Mouse (Mus musculus): ENCODE data around the gene Cwc15.

Gene Cwc15

DNA sequence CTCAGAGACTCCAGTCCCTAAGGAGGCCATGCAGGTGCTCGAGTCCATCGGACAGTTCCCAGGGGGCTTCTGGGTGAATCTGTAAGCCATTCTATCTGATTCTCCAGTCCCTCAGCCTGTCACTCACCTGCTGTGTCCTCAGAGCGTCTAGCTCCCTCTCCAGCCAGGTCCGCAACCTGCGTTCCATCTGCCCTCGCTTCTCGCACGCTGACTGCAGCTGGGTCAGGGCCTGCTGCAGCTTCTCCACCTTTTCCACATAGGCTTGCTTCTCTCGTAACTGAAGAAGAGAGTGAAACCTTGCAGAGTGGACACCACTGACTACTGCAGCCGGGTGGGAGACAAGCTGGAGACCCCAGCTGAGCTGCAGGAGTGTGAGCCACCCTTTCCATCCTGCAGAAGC lies 57.9 kb downstream of the Cwc15 start:
- DNase-seq: no peak

DNA sequence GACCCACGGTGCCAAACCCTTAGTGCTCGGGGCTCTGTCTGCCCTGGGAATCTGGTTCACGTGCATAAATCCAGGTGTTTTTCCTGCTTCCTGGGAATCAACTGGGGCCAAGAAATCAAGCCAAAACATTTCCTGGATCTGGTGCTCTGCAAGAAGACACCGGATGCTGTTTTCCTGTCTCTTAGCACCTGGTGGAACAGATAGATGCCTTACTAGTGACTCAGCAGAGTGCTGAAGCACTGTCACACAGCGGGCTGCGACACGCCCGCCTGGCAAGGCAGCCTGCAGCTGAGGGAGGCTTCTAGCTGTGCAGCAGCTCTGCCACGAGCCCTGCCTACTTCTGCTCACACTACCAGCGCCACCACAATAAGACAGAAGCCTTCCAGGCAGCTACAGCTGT lies 59.0 kb downstream of the Cwc15 start:
- no peak for DNase-seq

GRCm38 (mm10) chr9:14559996-14560395 lies 59.6 kb downstream of the Cwc15 start:
- no peak for DNase-seq
